Mouse (Mus musculus) megakaryocyte, embryonic 14.5 days (primary cell): Measurements from ENCODE around the gene Sesn2. TPM values are rescaled to one million over a fixed set of nuclear protein-coding genes. Genes with fewer than 3 reads are reported as not detected.

Experiments
- H3K27me3 ChIP-seq: replicated peaks from 2 replicates; pipeline ENCODE3; 2012; ENCODE audit warnings: inconsistent platforms
- H3K36me3 ChIP-seq: replicated peaks from 2 replicates; pipeline ENCODE3; 2012; ENCODE audit warnings: low read length, inconsistent platforms, mixed read lengths
- H3K4me1 ChIP-seq: 2 replicates; pipeline ENCODE4 v1.6.1; 2012; ENCODE audit warnings: inconsistent platforms
- H3K4me3 ChIP-seq: replicated peaks from 2 replicates; pipeline ENCODE3; 2012; ENCODE audit warnings: moderate library complexity, mild to moderate bottlenecking, inconsistent platforms
- H3K9me3 ChIP-seq: 2 replicates; pipeline ENCODE4 v1.6.1; 2012; ENCODE audit warnings: inconsistent platforms
- FLI1 ChIP-seq: IDR thresholded peaks from 2 replicates; pipeline ENCODE4 v1.6.1; 2012; ENCODE audit warnings: low read length, inconsistent platforms, mixed read lengths
- GATA1 ChIP-seq: IDR thresholded peaks from 3 replicates; pipeline ENCODE4 v1.6.1; 2012; ENCODE audit warnings: mixed read lengths, low read length, inconsistent platforms, borderline replicate concordance
- polyA plus RNA-seq: library from polyadenylated mRNA; stranded (reverse); fragments of >175 nt; gene quantifications from 2 replicates; pipeline ENCODE4 v1.2.3, GENCODE M21; 2012; ENCODE audit warnings: low replicate concordance; ENCODE audit not compliant: insufficient read depth

Gene Sesn2
- polyA plus RNA-seq, 1 experiment = 27.2 TPM

- no peaks in the 10 kb centered on the region for H3K27me3 ChIP-seq
- H3K9me3 ChIP-seq = no peaks in the 10 kb centered on the region
- H3K4me3 ChIP-seq = peak overlapping the region; percentile 94
- no peaks in the 10 kb centered on the region for H3K36me3 ChIP-seq
- no peak for TF ChIP-seq GATA1
- TF ChIP-seq FLI1 = no peak
- peaks cover 36% of the 10 kb centered on the region for H3K4me1 ChIP-seq
Measured at GRCm38 (mm10) chr4:132514555-132515135, 4.3 kb upstream of the Sesn2 start.

- no peaks in the 10 kb centered on the region for H3K27me3 ChIP-seq
- no peaks in the 10 kb centered on the region for H3K9me3 ChIP-seq
- H3K4me1 ChIP-seq = peaks cover 42% of the 10 kb centered on the region
- peak overlapping the region; percentile 85 for H3K4me3 ChIP-seq
- TF ChIP-seq FLI1 = no peak
- no peak for TF ChIP-seq GATA1
- H3K36me3 ChIP-seq = no peaks in the 10 kb centered on the region
Measured at GRCm38 (mm10) chr4:132513395-132514273, 3.3 kb upstream of the Sesn2 start.

GRCm38 (mm10) chr4:132512080-132512479, 1.8 kb upstream of the Sesn2 start:
- Histone ChIP-seq H3K4me3 (no peak overlapping the region), H3K36me3 (peaks cover 6% of the 10 kb centered on the region), H3K9me3 (no peaks in the 10 kb centered on the region), H3K27me3 (no peaks in the 10 kb centered on the region), H3K4me1 (peaks cover 57% of the 10 kb centered on the region)
- TF ChIP-seq GATA1 (no peak), FLI1 (no peak)

GRCm38 (mm10) chr4:132509621-132510296, 542 bp downstream of the Sesn2 start:
- Histone ChIP-seq H3K9me3 (no peaks in the 10 kb centered on the region), H3K4me1 (peaks cover 77% of the 10 kb centered on the region), H3K36me3 (peaks cover 19% of the 10 kb centered on the region), H3K4me3 (peak overlapping the region; percentile 96), H3K27me3 (no peaks in the 10 kb centered on the region)
- TF ChIP-seq FLI1 (no peak), GATA1 (no peak)

- Histone ChIP-seq H3K4me3 (peak overlapping the region; percentile 72), H3K4me1 (peaks cover 81% of the 10 kb centered on the region), H3K9me3 (no peaks in the 10 kb centered on the region), H3K27me3 (no peaks in the 10 kb centered on the region), H3K36me3 (peaks cover 36% of the 10 kb centered on the region)
- no peak for TF ChIP-seq GATA1
- no peak for TF ChIP-seq FLI1
Measured at GRCm38 (mm10) chr4:132507210-132507609, 3.1 kb downstream of the Sesn2 start.

- no peaks in the 10 kb centered on the region for H3K27me3 ChIP-seq
- no peak for TF ChIP-seq FLI1
- TF ChIP-seq GATA1 = no peak
- H3K36me3 ChIP-seq = peaks cover 39% of the 10 kb centered on the region
- H3K4me1 ChIP-seq = peaks cover 76% of the 10 kb centered on the region
- H3K4me3 ChIP-seq = peak overlapping the region; percentile 23
- H3K9me3 ChIP-seq = no peaks in the 10 kb centered on the region
Measured at GRCm38 (mm10) chr4:132506250-132506649, 4.1 kb downstream of the Sesn2 start.

- no peaks in the 10 kb centered on the region for H3K9me3 ChIP-seq
- TF ChIP-seq FLI1 = no peak
- no peak for TF ChIP-seq GATA1
- peaks cover 75% of the 10 kb centered on the region for H3K4me1 ChIP-seq
- H3K4me3 ChIP-seq = peak overlapping the region; percentile 70
- H3K36me3 ChIP-seq = peaks cover 44% of the 10 kb centered on the region
- no peaks in the 10 kb centered on the region for H3K27me3 ChIP-seq
Measured at GRCm38 (mm10) chr4:132505800-132506199, 4.5 kb downstream of the Sesn2 start.

- H3K36me3 ChIP-seq = peaks cover 49% of the 10 kb centered on the region
- no peaks in the 10 kb centered on the region for H3K9me3 ChIP-seq
- peaks cover 74% of the 10 kb centered on the region for H3K4me1 ChIP-seq
- H3K27me3 ChIP-seq = no peaks in the 10 kb centered on the region
- no peak for TF ChIP-seq GATA1
- peak overlapping the region; percentile 73 for H3K4me3 ChIP-seq
Measured at GRCm38 (mm10) chr4:132505034-132505738, 5.1 kb downstream of the Sesn2 start.

- Histone ChIP-seq H3K36me3 (peaks cover 66% of the 10 kb centered on the region), H3K4me1 (peaks cover 76% of the 10 kb centered on the region), H3K4me3 (no peak overlapping the region), H3K9me3 (no peaks in the 10 kb centered on the region), H3K27me3 (no peaks in the 10 kb centered on the region)
- TF ChIP-seq GATA1 (no peak), FLI1 (no peak)
Measured at GRCm38 (mm10) chr4:132503344-132503743, 7.0 kb downstream of the Sesn2 start.
